Mouse (Mus musculus) neural tube, embryonic 12.5 days (tissue): ENCODE data around the gene Stat4. TPM values are rescaled to one million over a fixed set of nuclear protein-coding genes. Genes with fewer than 3 reads are reported as not detected.

Source experiments
- ATAC-seq: fragments of 200-750 bp; cut with Nextera tagmentation; 2 replicates; pipeline ENCODE4 v1.8.0; 2017; ENCODE audit warnings: low read depth, mild to moderate bottlenecking, moderate TSS enrichment, moderate library complexity; ENCODE audit not compliant: low FRiP score
- H3K27ac ChIP-seq: fragments of 300-500 bp; sonication (generic); 2 replicates; pipeline ENCODE4 v1.5.1; 2016
- H3K27me3 ChIP-seq: fragments of 300-500 bp; sonication (generic); replicated peaks from 2 replicates; pipeline ENCODE4 v1.6.1; 2016; ENCODE audit warnings: mild to moderate bottlenecking
- H3K36me3 ChIP-seq: fragments of 300-500 bp; sonication (generic); 2 replicates; pipeline ENCODE4 v1.6.1; 2016; ENCODE audit warnings: mild to moderate bottlenecking
- H3K4me1 ChIP-seq: fragments of 300-500 bp; sonication (generic); 2 replicates; pipeline ENCODE4 v1.6.1; 2016
- H3K4me2 ChIP-seq: fragments of 300-500 bp; sonication (generic); replicated peaks from 2 replicates; pipeline ENCODE4 v1.6.1; 2016; ENCODE audit warnings: mild to moderate bottlenecking
- H3K4me3 ChIP-seq: fragments of 300-500 bp; sonication (generic); 2 replicates; pipeline ENCODE4 v1.5.1; 2016
- H3K9ac ChIP-seq: fragments of 300-500 bp; sonication (generic); 2 replicates; pipeline ENCODE4 v1.6.1; 2016; ENCODE audit warnings: mild to moderate bottlenecking
- H3K9me3 ChIP-seq: fragments of 300-500 bp; sonication (generic); 2 replicates; pipeline ENCODE4 v1.6.1; 2016; ENCODE audit warnings: mild to moderate bottlenecking
- WGBS: fragments of 180-500 bp; shearing (Covaris S2); methylation state at CpG from one replicate; pipeline ENCODE4 v1.1.7; 2016; 5-methylcytosine and 5-hydroxymethylcytosine counted together
- polyA plus RNA-seq: library from polyadenylated mRNA; unstranded; fragments of >200 nt; fragmentation: Nextera tagmentation; extraction: Ambion mirVana; gene quantifications from 2 replicates; pipeline ENCODE4 v1.2.1, GENCODE M21; 2016

Gene Stat4
- 0.22 and 0.66 TPM in 2 replicates for polyA plus RNA-seq

DNA sequence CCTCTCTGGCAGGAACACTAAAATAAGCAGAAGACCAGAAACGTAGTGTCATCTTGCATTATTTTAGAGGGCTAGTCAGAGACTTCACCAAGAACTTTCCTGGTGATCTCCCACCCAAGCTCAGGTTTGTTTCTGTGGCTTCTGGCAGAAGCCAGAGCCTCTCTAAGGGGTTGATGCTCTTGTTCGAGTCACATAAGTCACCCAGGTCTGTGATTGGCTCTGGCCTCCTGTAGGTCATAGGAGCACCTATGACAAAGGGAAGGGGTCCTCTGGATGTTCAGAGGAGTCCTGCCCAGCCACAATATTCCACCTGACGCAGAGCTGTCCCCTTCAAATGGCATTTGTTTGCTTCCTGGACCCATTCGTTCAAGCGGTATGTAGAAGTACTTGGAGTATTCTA, at the start of gene Stat4:
Gene Stat4 (plus strand): TSS at position 301 of the 400 bp plus-strand sequence.
- Histone ChIP-seq H3K9me3 (no peaks in the 10 kb centered on the region), H3K27me3 (no peaks in the 10 kb centered on the region), H3K4me3 (no peak within 1 kb of the TSS), H3K36me3 (no peaks in the 10 kb centered on the region), H3K4me1 (no peaks in the 10 kb centered on the region), H3K27ac (no peak within 1 kb of the TSS), H3K4me2 (no peak within 1 kb of the TSS), H3K9ac (no peak within 1 kb of the TSS)
- ATAC-seq: no peak
- 85% methylated on average over 5 of the region's 5 CpGs for WGBS

- no peaks in the 10 kb centered on the region for H3K27me3 ChIP-seq
- no peak overlapping the region for H3K27ac ChIP-seq
- H3K9me3 ChIP-seq: no peaks in the 10 kb centered on the region
- H3K4me1 ChIP-seq: no peaks in the 10 kb centered on the region
- no peak overlapping the region for H3K4me2 ChIP-seq
- ATAC-seq: no peak
- no peaks in the 10 kb centered on the region for H3K36me3 ChIP-seq
- H3K9ac ChIP-seq: no peak overlapping the region
- 91% methylated on average over 7 of the region's 7 CpGs for WGBS
- no peak overlapping the region for H3K4me3 ChIP-seq
These were observed 48.6 kb upstream of the Stat4 start for GRCm38 (mm10) chr1:51938357-51938756.

DNA sequence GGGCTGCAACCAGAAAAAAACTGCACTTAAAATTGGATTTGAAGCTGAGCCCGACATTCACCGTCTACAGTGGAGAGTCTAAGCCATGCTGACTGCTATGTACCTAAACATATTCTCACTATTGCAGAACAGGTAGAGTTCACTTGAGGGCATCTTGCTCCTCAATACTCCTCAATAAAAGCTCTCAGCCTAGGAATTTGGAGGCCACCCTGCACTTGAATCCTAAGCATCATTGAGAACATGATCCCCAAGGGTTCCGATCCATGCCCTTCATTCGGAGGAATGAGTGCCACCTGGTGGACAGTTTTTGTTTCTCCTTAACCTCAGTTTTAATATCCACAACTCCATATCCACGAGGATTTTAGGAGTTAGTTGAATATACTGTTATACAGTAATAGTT, 42.2 kb upstream of the Stat4 start:
- no peaks in the 10 kb centered on the region for H3K36me3 ChIP-seq
- H3K9me3 ChIP-seq: no peaks in the 10 kb centered on the region
- ATAC-seq: peak; percentile 33; the same call in 1 of the 2 replicates

GRCm38 (mm10) chr1:51947116-51947515, 39.8 kb upstream of the Stat4 start:
- no peak overlapping the region for H3K27ac ChIP-seq
- H3K4me2 ChIP-seq: no peak overlapping the region
- no peaks in the 10 kb centered on the region for H3K27me3 ChIP-seq
- WGBS: 87% methylated on average over 4 of the region's 4 CpGs
- no peaks in the 10 kb centered on the region for H3K4me1 ChIP-seq
- H3K9me3 ChIP-seq: no peaks in the 10 kb centered on the region
- no peaks in the 10 kb centered on the region for H3K36me3 ChIP-seq
- ATAC-seq: no peak
- H3K9ac ChIP-seq: no peak overlapping the region
- no peak overlapping the region for H3K4me3 ChIP-seq

More for the DNA sequence above, 42.2 kb upstream of the Stat4 start:
- Histone ChIP-seq H3K9ac (no peak overlapping the region), H3K4me2 (no peak overlapping the region), H3K4me1 (no peaks in the 10 kb centered on the region), H3K4me3 (no peak overlapping the region), H3K27ac (no peak overlapping the region), H3K27me3 (no peaks in the 10 kb centered on the region)
- WGBS: 42% methylated on average over 5 of the region's 5 CpGs

- Histone ChIP-seq H3K4me3 (no peak overlapping the region), H3K4me2 (no peak overlapping the region), H3K27me3 (no peaks in the 10 kb centered on the region), H3K9me3 (no peaks in the 10 kb centered on the region), H3K4me1 (no peaks in the 10 kb centered on the region), H3K9ac (no peak overlapping the region), H3K27ac (no peak overlapping the region), H3K36me3 (no peaks in the 10 kb centered on the region)
- no peak for ATAC-seq
- WGBS: 89% methylated on average over 2 of the region's 2 CpGs
These were observed 22.3 kb upstream of the Stat4 start for GRCm38 (mm10) chr1:51964647-51965046.

DNA sequence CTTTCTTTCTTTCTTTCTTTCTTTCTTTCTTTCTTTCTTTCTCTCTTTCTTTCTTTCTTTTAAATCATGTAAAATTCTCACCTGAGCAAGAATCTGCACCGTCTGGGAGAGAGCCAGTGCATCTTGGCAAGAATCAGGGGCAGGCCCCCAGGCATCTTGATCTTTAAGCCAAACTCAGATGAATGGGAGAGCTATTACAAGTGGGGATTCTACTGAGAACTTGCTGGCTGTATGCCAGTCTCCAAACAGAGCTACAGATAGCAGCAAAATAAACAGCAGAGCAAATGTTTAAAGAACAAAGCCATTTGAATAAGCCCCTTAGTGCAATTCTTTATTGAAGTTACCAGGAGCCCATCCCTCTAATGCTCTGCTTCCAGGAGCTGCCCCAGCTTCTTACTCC, 18.0 kb upstream of the Stat4 start:
- H3K4me3 ChIP-seq: no peak overlapping the region
- no peak overlapping the region for H3K4me2 ChIP-seq
- no peak overlapping the region for H3K27ac ChIP-seq
- no peaks in the 10 kb centered on the region for H3K27me3 ChIP-seq
- H3K4me1 ChIP-seq: no peaks in the 10 kb centered on the region
- no peak overlapping the region for H3K9ac ChIP-seq
- H3K36me3 ChIP-seq: no peaks in the 10 kb centered on the region
- no peaks in the 10 kb centered on the region for H3K9me3 ChIP-seq
- ATAC-seq: no peak
- WGBS: 36% methylated on average over 1 of the region's 1 CpGs

DNA sequence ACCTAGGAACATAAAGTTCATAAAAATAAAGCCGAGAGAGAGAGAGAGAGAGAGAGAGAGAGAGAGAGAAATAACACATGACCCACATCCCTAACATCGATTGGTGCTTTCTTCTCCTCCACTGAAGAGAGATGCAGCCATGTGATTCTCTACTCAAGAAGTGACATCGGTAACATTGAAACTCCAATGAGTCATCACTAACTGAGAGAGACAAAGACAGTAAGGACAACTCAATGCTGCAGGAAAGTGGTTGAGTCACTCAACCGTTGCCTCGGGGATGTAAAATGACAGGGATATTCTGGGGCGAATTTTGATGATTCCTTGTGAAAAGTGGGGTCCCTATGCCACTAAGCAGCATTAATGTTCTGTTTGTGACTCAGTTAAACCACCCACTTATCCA, 16.8 kb upstream of the Stat4 start:
- WGBS: 88% methylated on average over 6 of the region's 6 CpGs
- Histone ChIP-seq H3K4me3 (no peak overlapping the region), H3K36me3 (no peaks in the 10 kb centered on the region), H3K27me3 (no peaks in the 10 kb centered on the region), H3K4me2 (no peak overlapping the region), H3K27ac (no peak overlapping the region), H3K4me1 (no peaks in the 10 kb centered on the region), H3K9ac (no peak overlapping the region), H3K9me3 (no peaks in the 10 kb centered on the region)
- ATAC-seq: no peak

GRCm38 (mm10) chr1:51975589-51975988, 11.4 kb upstream of the Stat4 start:
- no peak overlapping the region for H3K4me3 ChIP-seq
- WGBS: 88% methylated on average over 5 of the region's 5 CpGs
- H3K36me3 ChIP-seq: no peaks in the 10 kb centered on the region
- H3K27ac ChIP-seq: no peak overlapping the region
- no peak for ATAC-seq
- no peaks in the 10 kb centered on the region for H3K4me1 ChIP-seq
- H3K9ac ChIP-seq: no peak overlapping the region
- no peaks in the 10 kb centered on the region for H3K27me3 ChIP-seq
- H3K4me2 ChIP-seq: no peak overlapping the region
- no peaks in the 10 kb centered on the region for H3K9me3 ChIP-seq

- H3K9ac ChIP-seq: no peak overlapping the region
- H3K4me1 ChIP-seq: no peaks in the 10 kb centered on the region
- H3K4me2 ChIP-seq: no peak overlapping the region
- H3K36me3 ChIP-seq: no peaks in the 10 kb centered on the region
- 90% methylated on average over 5 of the region's 5 CpGs for WGBS
- H3K4me3 ChIP-seq: no peak overlapping the region
- no peaks in the 10 kb centered on the region for H3K27me3 ChIP-seq
- no peaks in the 10 kb centered on the region for H3K9me3 ChIP-seq
- ATAC-seq: no peak
- H3K27ac ChIP-seq: no peak overlapping the region
These were observed 7.9 kb upstream of the Stat4 start for GRCm38 (mm10) chr1:51979048-51979447.

DNA sequence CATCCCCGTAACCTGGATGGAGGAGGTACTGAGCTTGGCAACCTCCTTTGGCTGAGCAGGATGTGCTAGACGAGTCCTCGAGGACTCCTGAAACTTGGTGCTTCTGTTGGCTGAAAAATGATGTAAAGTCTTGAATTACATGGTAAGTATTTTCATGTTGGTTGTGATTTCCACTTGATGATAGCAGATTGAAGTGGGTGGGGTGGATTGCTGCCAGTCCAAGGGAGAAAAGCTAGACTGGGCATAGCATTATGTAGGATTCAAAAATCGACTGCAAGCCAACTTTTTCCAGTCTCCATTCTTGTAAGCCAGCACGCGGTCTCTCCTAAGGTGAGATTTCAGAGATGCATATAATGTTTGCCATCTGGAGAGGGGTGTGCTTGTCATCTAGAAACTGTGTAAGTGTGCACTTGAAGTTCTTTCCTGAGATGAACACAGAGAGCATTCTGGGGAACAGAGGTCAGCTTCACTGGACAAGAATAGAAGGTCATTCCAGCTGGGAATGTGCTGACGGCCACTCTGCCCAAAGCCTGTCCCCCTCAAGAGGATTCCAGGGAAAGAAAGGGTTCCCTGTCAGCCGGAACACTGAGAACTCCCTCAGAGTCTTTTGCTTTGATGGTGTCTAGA, 5.1 kb downstream of the Stat4 start:
- 85% methylated on average over 8 of the region's 8 CpGs for WGBS
- Histone ChIP-seq H3K4me1 (no peaks in the 10 kb centered on the region), H3K27ac (no peak overlapping the region), H3K27me3 (no peaks in the 10 kb centered on the region), H3K36me3 (no peaks in the 10 kb centered on the region), H3K4me2 (no peak overlapping the region), H3K9ac (no peak overlapping the region), H3K9me3 (no peaks in the 10 kb centered on the region), H3K4me3 (no peak overlapping the region)
- ATAC-seq: no peak

DNA sequence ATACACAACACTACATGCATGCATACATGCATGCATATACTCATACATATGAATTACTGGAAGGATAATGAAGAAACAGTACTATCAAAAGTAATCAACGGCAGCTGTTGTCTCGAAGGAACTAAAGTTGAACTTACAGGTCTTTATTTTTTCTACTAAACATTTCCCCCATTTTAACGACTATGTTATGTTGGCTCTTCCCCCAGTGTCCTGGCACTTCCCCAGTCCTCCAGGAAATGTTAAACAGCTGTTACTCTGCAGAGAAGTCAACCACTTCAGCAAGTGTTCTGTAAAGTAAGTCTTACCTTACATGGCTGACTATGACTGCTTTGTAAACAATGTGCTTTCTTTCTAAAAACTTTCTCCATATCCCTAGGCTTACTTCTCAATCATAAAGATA, 9.1 kb downstream of the Stat4 start:
- 79% methylated on average over 3 of the region's 3 CpGs for WGBS
- Histone ChIP-seq H3K4me3 (no peak overlapping the region), H3K9me3 (no peaks in the 10 kb centered on the region)

GRCm38 (mm10) chr1:51996751-51997659, 10.1 kb downstream of the Stat4 start:
- no peak overlapping the region for H3K4me3 ChIP-seq
- ATAC-seq: no peak

More for the DNA sequence above, 9.1 kb downstream of the Stat4 start:
- H3K27ac ChIP-seq: no peak overlapping the region
- H3K27me3 ChIP-seq: no peaks in the 10 kb centered on the region
- no peaks in the 10 kb centered on the region for H3K36me3 ChIP-seq
- H3K4me1 ChIP-seq: no peaks in the 10 kb centered on the region
- ATAC-seq: no peak
- H3K4me2 ChIP-seq: no peak overlapping the region
- no peak overlapping the region for H3K9ac ChIP-seq

More at GRCm38 (mm10) chr1:51996751-51997659, 10.1 kb downstream of the Stat4 start:
- Histone ChIP-seq H3K9ac (no peak overlapping the region), H3K9me3 (no peaks in the 10 kb centered on the region), H3K27me3 (no peaks in the 10 kb centered on the region), H3K27ac (no peak overlapping the region), H3K4me2 (no peak overlapping the region), H3K36me3 (no peaks in the 10 kb centered on the region), H3K4me1 (no peaks in the 10 kb centered on the region)
- 69% methylated on average over 11 of the region's 11 CpGs for WGBS
